Mouse (Mus musculus): ENCODE measurements at regions not wholly inside any gene's neighbourhood (a gene's known extent, or its start where the extent isn't known, plus 50 kb on each side); places are given as distances from the start of the nearest gene placed in this dataset.

DNA sequence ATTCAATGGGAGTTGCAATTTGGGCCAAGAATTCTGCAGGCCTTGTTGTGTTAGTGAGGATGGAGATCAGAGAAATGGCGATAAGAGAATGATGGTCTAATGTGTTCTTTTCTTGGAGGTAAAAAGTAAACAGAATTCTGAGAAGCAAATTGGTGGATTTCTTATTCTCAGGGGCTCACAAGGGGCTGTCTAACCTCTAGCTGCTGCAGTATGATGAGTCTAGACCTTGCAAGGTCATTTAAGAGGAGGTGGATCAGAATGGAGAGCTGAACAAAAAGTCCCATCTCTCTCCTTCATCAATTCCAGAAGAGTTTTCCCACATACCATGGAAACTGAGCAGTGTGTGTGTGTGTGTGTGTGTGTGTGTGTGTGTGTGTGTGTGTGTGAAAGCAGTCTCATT lies 128.1 kb downstream of the Cpeb2 start:
- H3K4me3 ChIP-seq (ENCODE audit: control insufficient read depth in 1 of 2, insufficient read depth in 1 of 2, low read depth in 2 of 2, low read length in 2 of 2), result no peak overlapping the region
- no peak overlapping the region for H3K27ac ChIP-seq (ENCODE audit: control insufficient read depth, low read depth, low read length)
- peaks cover 19 to 27% of the 10 kb centered on the region in 2 experiments for H3K4me1 ChIP-seq (ENCODE audit: control insufficient read depth in 1 of 2, insufficient read depth in 2 of 2, low read length in 2 of 2)
- no peak overlapping the region for H3K9ac ChIP-seq (ENCODE audit: control insufficient read depth, low read depth, low read length, poor library complexity, severe bottlenecking)
- no peak for DNase-seq (ENCODE audit: low read depth, low spot score)
- H3K27me3 ChIP-seq (ENCODE audit: control insufficient read depth in 1 of 2, insufficient read depth in 2 of 2, low read length in 2 of 2), result no peaks in the 10 kb centered on the region
- TF ChIP-seq ETS1 (IDR thresholded peaks at IDR 0.05; ENCODE audit: low read depth, low read length), result no peak
- no peak for TF ChIP-seq UBTF (IDR thresholded peaks at IDR 0.05; ENCODE audit: borderline replicate concordance, insufficient read depth, low read depth, low read length)
- TF ChIP-seq TBP (IDR thresholded peaks at IDR 0.05; ENCODE audit: low read depth, low read length), result no peak
- no peak for TF ChIP-seq CTCF (IDR thresholded peaks at IDR 0.05 in 2 of 3, conservative IDR thresholded peaks at IDR 0.05 in 1 of 3; ENCODE audit: control insufficient read depth in 1 of 3, insufficient read depth in 1 of 3, low read depth in 2 of 3, low read length in 3 of 3, poor library complexity in 1 of 3, severe bottlenecking in 1 of 3)
- TF ChIP-seq SIN3A (IDR thresholded peaks at IDR 0.05; ENCODE audit: low read length), result no peak
- no peak for TF ChIP-seq RCOR1 (IDR thresholded peaks at IDR 0.05; ENCODE audit: low read depth, low read length)
- H3K79me2 ChIP-seq (ENCODE audit: control insufficient read depth, insufficient read depth, low read length, poor library complexity), result no peaks in the 10 kb centered on the region
- peaks cover 0 to 33% of the 10 kb centered on the region in 2 experiments; a peak in 2 of 4 replicates for H3K36me3 ChIP-seq (ENCODE audit: control insufficient read depth in 1 of 2, insufficient read depth in 2 of 2, low read length in 2 of 2)
- no peaks in the 10 kb centered on the region for H3K9me3 ChIP-seq (replicated peaks; ENCODE audit: insufficient read depth, low read length)

DNA sequence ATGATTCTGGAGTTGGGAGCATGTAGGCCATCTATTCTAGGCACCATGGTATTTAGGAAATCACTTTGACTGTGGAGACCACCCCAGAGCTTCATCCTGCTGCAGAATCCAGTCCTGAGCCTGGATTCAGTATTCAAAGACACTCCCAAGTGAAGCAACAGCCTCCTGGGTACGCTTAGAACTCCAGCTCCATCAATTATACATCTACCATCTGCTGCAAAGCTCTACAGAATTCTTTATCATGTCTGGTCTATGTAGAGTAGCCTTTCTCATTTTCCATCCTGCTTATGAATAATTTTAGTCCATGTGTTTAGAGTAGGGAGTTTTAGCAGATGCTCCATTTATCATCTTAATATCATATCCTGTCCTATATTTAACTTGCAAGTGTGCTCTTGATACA lies 139.4 kb downstream of the Cpeb2 start:
- peaks cover 1 to 2% of the 10 kb centered on the region in 2 experiments; a peak in 2 of 4 replicates for H3K27me3 ChIP-seq (ENCODE audit: control insufficient read depth in 1 of 2, insufficient read depth in 2 of 2, low read length in 2 of 2)
- no peak overlapping the region for H3K27ac ChIP-seq (ENCODE audit: control insufficient read depth, low read depth, low read length)
- no peaks in the 10 kb centered on the region for H3K79me2 ChIP-seq (ENCODE audit: control insufficient read depth, insufficient read depth, low read length, poor library complexity)
- H3K4me3 ChIP-seq (ENCODE audit: control insufficient read depth in 1 of 2, insufficient read depth in 1 of 2, low read depth in 2 of 2, low read length in 2 of 2), result no peak overlapping the region
- H3K4me1 ChIP-seq (ENCODE audit: control insufficient read depth in 1 of 2, insufficient read depth in 2 of 2, low read length in 2 of 2), result no peaks in the 10 kb centered on the region
- H3K9me3 ChIP-seq (replicated peaks; ENCODE audit: insufficient read depth, low read length), result no peaks in the 10 kb centered on the region
- TF ChIP-seq SIN3A (IDR thresholded peaks at IDR 0.05; ENCODE audit: low read length) (no peak), RCOR1 (IDR thresholded peaks at IDR 0.05; ENCODE audit: low read depth, low read length) (no peak), GABPA (IDR thresholded peaks at IDR 0.05; ENCODE audit: low read depth, low read length) (no peak), EP300 (IDR thresholded peaks at IDR 0.05; ENCODE audit: low read depth in 1 of 2, low read length in 2 of 2) (no peak), SMC3 (IDR thresholded peaks at IDR 0.05; ENCODE audit: low read depth, low read length) (no peak), MAX (IDR thresholded peaks at IDR 0.05; ENCODE audit: low read length) (no peak), MXI1 (IDR thresholded peaks at IDR 0.05; ENCODE audit: low read depth, low read length) (no peak), HCFC1 (IDR thresholded peaks at IDR 0.05; ENCODE audit: low read depth, low read length) (no peak), CHD2 (IDR thresholded peaks at IDR 0.05; ENCODE audit: low read length) (no peak), CTCF (IDR thresholded peaks at IDR 0.05 in 2 of 3, conservative IDR thresholded peaks at IDR 0.05 in 1 of 3; ENCODE audit: control insufficient read depth in 1 of 3, insufficient read depth in 1 of 3, low read depth in 2 of 3, low read length in 3 of 3, poor library complexity in 1 of 3, severe bottlenecking in 1 of 3) (no peak), TCF12 (IDR thresholded peaks at IDR 0.05; ENCODE audit: low read depth, low read length) (no peak), UBTF (IDR thresholded peaks at IDR 0.05; ENCODE audit: borderline replicate concordance, insufficient read depth, low read depth, low read length) (no peak), USF1 (IDR thresholded peaks at IDR 0.05; ENCODE audit: low read depth, low read length) (no peak)
- no peak for DNase-seq (ENCODE audit: low read depth, low spot score)
- H3K9ac ChIP-seq (ENCODE audit: control insufficient read depth, low read depth, low read length, poor library complexity, severe bottlenecking), result no peak overlapping the region
- H3K36me3 ChIP-seq (ENCODE audit: control insufficient read depth in 1 of 2, insufficient read depth in 2 of 2, low read length in 2 of 2), result no peaks in the 10 kb centered on the region

Data from MEL (cell line).